Mouse (Mus musculus): Measurements from ENCODE around the gene Cdkl1. TPM values are rescaled to one million over a fixed set of nuclear protein-coding genes. Genes with fewer than 3 reads are reported as not detected.

Gene Cdkl1
- polyA plus RNA-seq, 1 experiment: not detected

GRCm38 (mm10) chr12:69733923-69734322, 57.1 kb downstream of the Cdkl1 start:
- H3K27ac ChIP-seq (replicated peaks; ENCODE audit: low read depth, low read length): no peak overlapping the region
- no peak overlapping the region for H3K4me3 ChIP-seq (ENCODE audit: insufficient read depth, low read depth, low read length)

GRCm38 (mm10) chr12:69733518-69733917, 57.5 kb downstream of the Cdkl1 start:
- H3K4me1 ChIP-seq (ENCODE audit: control insufficient read depth, insufficient read depth, insufficient read length, low read length): no peaks in the 10 kb centered on the region; the same call in 1 of the 2 replicates
- H3K4me3 ChIP-seq (ENCODE audit: insufficient read depth, low read depth, low read length): no peak overlapping the region
- H3K27ac ChIP-seq (replicated peaks; ENCODE audit: low read depth, low read length): no peak overlapping the region

More at GRCm38 (mm10) chr12:69733923-69734322, 57.1 kb downstream of the Cdkl1 start:
- no peaks in the 10 kb centered on the region; the same call in 1 of the 2 replicates for H3K4me1 ChIP-seq (ENCODE audit: control insufficient read depth, insufficient read depth, insufficient read length, low read length)

- H3K4me3 ChIP-seq (ENCODE audit: insufficient read depth, low read depth, low read length): no peak overlapping the region
- H3K27ac ChIP-seq (replicated peaks; ENCODE audit: low read depth, low read length): no peak overlapping the region
- no peaks in the 10 kb centered on the region; the same call in 1 of the 2 replicates for H3K4me1 ChIP-seq (ENCODE audit: control insufficient read depth, insufficient read depth, insufficient read length, low read length)
Measured at GRCm38 (mm10) chr12:69732221-69732620, 58.8 kb downstream of the Cdkl1 start.

GRCm38 (mm10) chr12:69730306-69730705, 60.8 kb downstream of the Cdkl1 start:
- no peaks in the 10 kb centered on the region for H3K4me1 ChIP-seq (ENCODE audit: control insufficient read depth, insufficient read depth, insufficient read length, low read length)
- no peak overlapping the region for H3K4me3 ChIP-seq (ENCODE audit: insufficient read depth, low read depth, low read length)
- no peak overlapping the region for H3K27ac ChIP-seq (replicated peaks; ENCODE audit: low read depth, low read length)

GRCm38 (mm10) chr12:69729246-69729645, 61.8 kb downstream of the Cdkl1 start:
- H3K27ac ChIP-seq (replicated peaks; ENCODE audit: low read depth, low read length): no peak overlapping the region
- H3K4me3 ChIP-seq (ENCODE audit: insufficient read depth, low read depth, low read length): no peak overlapping the region
- H3K4me1 ChIP-seq (ENCODE audit: control insufficient read depth, insufficient read depth, insufficient read length, low read length): no peaks in the 10 kb centered on the region

- Histone ChIP-seq H3K4me3 (ENCODE audit: insufficient read depth, low read depth, low read length) (peak within 1 kb of the TSS; percentile 84), H3K4me1 (ENCODE audit: control insufficient read depth, insufficient read depth, insufficient read length, low read length) (no peaks in the 10 kb centered on the region), H3K27ac (replicated peaks; ENCODE audit: low read depth, low read length) (peak within 1 kb of the TSS; percentile 62)
Measured at GRCm38 (mm10) chr12:69724711-69725460, 66.2 kb downstream of the Cdkl1 start, which contains the start of the genes L2hgdh and Atp5s. Gene L2hgdh, minus strand, starts transcription at chr12:69724873. Gene Atp5s, plus strand, starts transcription at chr12:69724950.

GRCm38 (mm10) chr12:69724018-69724710, 66.9 kb downstream of the Cdkl1 start:
- Histone ChIP-seq H3K4me3 (ENCODE audit: insufficient read depth, low read depth, low read length) (peak overlapping the region; percentile 84), H3K27ac (replicated peaks; ENCODE audit: low read depth, low read length) (no peak overlapping the region), H3K4me1 (ENCODE audit: control insufficient read depth, insufficient read depth, insufficient read length, low read length) (no peaks in the 10 kb centered on the region)

- Histone ChIP-seq H3K4me3 (ENCODE audit: insufficient read depth, low read depth, low read length) (peak overlapping the region; percentile 18; the same call in 1 of the 2 replicates), H3K27ac (replicated peaks; ENCODE audit: low read depth, low read length) (no peak overlapping the region), H3K4me1 (ENCODE audit: control insufficient read depth, insufficient read depth, insufficient read length, low read length) (no peaks in the 10 kb centered on the region)
Measured at GRCm38 (mm10) chr12:69723376-69723775, 67.7 kb downstream of the Cdkl1 start.

GRCm38 (mm10) chr12:69722857-69723256, 68.2 kb downstream of the Cdkl1 start:
- Histone ChIP-seq H3K27ac (replicated peaks; ENCODE audit: low read depth, low read length) (no peak overlapping the region), H3K4me3 (ENCODE audit: insufficient read depth, low read depth, low read length) (no peak overlapping the region), H3K4me1 (ENCODE audit: control insufficient read depth, insufficient read depth, insufficient read length, low read length) (no peaks in the 10 kb centered on the region)

GRCm38 (mm10) chr12:69713628-69714027, 77.4 kb downstream of the Cdkl1 start:
- no peak overlapping the region for H3K27ac ChIP-seq (replicated peaks; ENCODE audit: low read depth, low read length)
- no peaks in the 10 kb centered on the region for H3K4me1 ChIP-seq (ENCODE audit: control insufficient read depth, insufficient read depth, insufficient read length, low read length)
- H3K4me3 ChIP-seq (ENCODE audit: insufficient read depth, low read depth, low read length): no peak overlapping the region

- Histone ChIP-seq H3K4me1 (ENCODE audit: control insufficient read depth, insufficient read depth, insufficient read length, low read length) (no peaks in the 10 kb centered on the region), H3K4me3 (ENCODE audit: insufficient read depth, low read depth, low read length) (no peak overlapping the region), H3K27ac (replicated peaks; ENCODE audit: low read depth, low read length) (no peak overlapping the region)
Measured at GRCm38 (mm10) chr12:69704799-69705458, 86.1 kb downstream of the Cdkl1 start.

GRCm38 (mm10) chr12:69698352-69698751, 92.7 kb downstream of the Cdkl1 start:
- no peak overlapping the region for H3K27ac ChIP-seq (replicated peaks; ENCODE audit: low read depth, low read length)
- no peak overlapping the region for H3K4me3 ChIP-seq (ENCODE audit: insufficient read depth, low read depth, low read length)
- no peaks in the 10 kb centered on the region for H3K4me1 ChIP-seq (ENCODE audit: control insufficient read depth, insufficient read depth, insufficient read length, low read length)
